Mouse (Mus musculus) skeletal muscle tissue, postnatal 0 days (tissue): Measurements from ENCODE around the gene Aym1. TPM values are rescaled to one million over a fixed set of nuclear protein-coding genes. Genes with fewer than 3 reads are reported as not detected.

ENCODE experiments used
- microRNA-seq, 2 experiments: library from miRNA; unstranded; fragments of <30 nt; microRNA quantifications; one replicate each; pipeline ENCODE4; 2016
- polyA plus RNA-seq: library from polyadenylated mRNA; unstranded; fragments of >200 nt; fragmentation: Nextera tagmentation; extraction: Ambion mirVana; gene quantifications from 2 replicates; pipeline ENCODE4 v1.2.1, GENCODE M21; 2015

The Aym1 gene
- not detected in 2 replicates for polyA plus RNA-seq

GRCm38 (mm10) chr5:113357186-113357585, at the start of gene Aym1:
Gene Aym1, plus strand, starts transcription at chr5:113357294.

GRCm38 (mm10) chr5:113310377-113311003, 46.6 kb upstream of the Aym1 start, which contains the start of gene Sgsm1:
Gene Sgsm1, minus strand, starts transcription at chr5:113310786.

Small RNAs within 50 kb of the gene (microRNA-seq; reads per million reads assigned to microRNA genes)
- gene Mir7229: 0 reads per million in 2 experiments
- 0 reads per million in 2 experiments for gene Mir7230

Other genes starting within 250 kb of the Aym1 start
- 16.3 and 18.3 TPM in 2 replicates for gene 2900026A02Rik, start 136.1 kb upstream of the Aym1 start, polyA plus RNA-seq
- gene Tmem211, start 130.4 kb upstream of the Aym1 start, polyA plus RNA-seq: not detected in 2 replicates
- gene Sgsm1, start 46.5 kb upstream of the Aym1 start, polyA plus RNA-seq: 0.39 and 0.50 TPM in 2 replicates
- 0.23 and 0.63 TPM in 2 replicates for gene Wscd2, start 133.0 kb downstream of the Aym1 start, polyA plus RNA-seq